Mouse (Mus musculus) kidney, adult 2 months (tissue): ENCODE data around the gene Fhdc1. TPM values are rescaled to one million over a fixed set of nuclear protein-coding genes. Genes with fewer than 3 reads are reported as not detected.

Experiments
- DNase-seq: peaks from one replicate; pipeline ENCODE4 v3.0.0; 2021
- H3K27ac ChIP-seq: fragments of 200-500 bp; 2 replicates; pipeline ENCODE4 v1.5.1; 2012; ENCODE audit warnings: low read depth, low read length, control low read depth, inconsistent platforms; ENCODE audit not compliant: insufficient read depth
- H3K27me3 ChIP-seq: fragments of 200-500 bp; replicated peaks from 2 replicates; pipeline ENCODE4 v1.6.1; 2012; ENCODE audit warnings: mild to moderate bottlenecking, moderate library complexity, low read length, inconsistent platforms; ENCODE audit not compliant: control insufficient read depth, insufficient read depth
- H3K36me3 ChIP-seq: fragments of 200-500 bp; 2 replicates; pipeline ENCODE4 v1.6.1; 2012; ENCODE audit warnings: mild to moderate bottlenecking, moderate library complexity, low read length, inconsistent platforms; ENCODE audit not compliant: control insufficient read depth, insufficient read depth
- H3K4me1 ChIP-seq: fragments of 200-500 bp; 2 replicates; pipeline ENCODE4 v1.6.1; 2011; ENCODE audit warnings: low read length; ENCODE audit not compliant: control insufficient read depth, insufficient read depth
- H3K4me3 ChIP-seq: fragments of 200-500 bp; 2 replicates; pipeline ENCODE4 v1.5.1; 2011; ENCODE audit warnings: mild to moderate bottlenecking, low read depth, low read length, control low read depth; ENCODE audit not compliant: insufficient read depth
- CTCF ChIP-seq: fragments of 200-500 bp; conservative IDR thresholded peaks from 2 replicates; pipeline ENCODE4 v1.5.1; 2011; ENCODE audit warnings: low read depth, mild to moderate bottlenecking, control low read depth, low read length, moderate library complexity, mixed read lengths; ENCODE audit not compliant: insufficient read depth, insufficient read length
- POLR2A ChIP-seq: fragments of 200-500 bp; IDR thresholded peaks from one replicate; pipeline ENCODE4 v1.6.1; 2011; ENCODE audit warnings: low read depth, low read length, control low read depth
- WGBS: fragments of 180-500 bp; shearing (Covaris S2); methylation state at CpG from one replicate; pipeline ENCODE4 v1.1.7; 2018; 5-methylcytosine and 5-hydroxymethylcytosine counted together
- polyA plus RNA-seq: library from polyadenylated mRNA; depleted of rRNA; stranded (reverse); fragments of >200 nt; gene quantifications from 2 replicates; pipeline ENCODE4 v1.2.3, GENCODE M21; 2012

Gene Fhdc1
- polyA plus RNA-seq, 1 experiment = 0.80 TPM

GRCm38 (mm10) chr3:84484891-84485290 is 4.7 kb upstream of the Fhdc1 start:
- Histone ChIP-seq H3K4me1 (peaks cover 6% of the 10 kb centered on the region; the same call in 1 of the 2 replicates), H3K4me3 (no peak overlapping the region), H3K27me3 (no peaks in the 10 kb centered on the region), H3K36me3 (no peaks in the 10 kb centered on the region), H3K27ac (no peak overlapping the region)
- no peak for TF ChIP-seq POLR2A
- TF ChIP-seq CTCF = no peak
- no peak for DNase-seq
- WGBS = 73% methylated on average over 3 of the region's 3 CpGs

GRCm38 (mm10) chr3:84484333-84484732 is 4.1 kb upstream of the Fhdc1 start:
- Histone ChIP-seq H3K4me3 (no peak overlapping the region), H3K4me1 (peaks cover 6% of the 10 kb centered on the region; the same call in 1 of the 2 replicates), H3K27ac (no peak overlapping the region), H3K27me3 (no peaks in the 10 kb centered on the region), H3K36me3 (no peaks in the 10 kb centered on the region)
- 64% methylated on average over 4 of the region's 4 CpGs for WGBS
- no peak for DNase-seq
- TF ChIP-seq CTCF (no peak), POLR2A (no peak)

- no peaks in the 10 kb centered on the region for H3K36me3 ChIP-seq
- no peak overlapping the region for H3K4me3 ChIP-seq
- H3K4me1 ChIP-seq = 0 out of 2 replicates have a peak, but pooled peaks cover 3% of the 10 kb centered on the region
- DNase-seq = no peak
- no peaks in the 10 kb centered on the region for H3K27me3 ChIP-seq
- H3K27ac ChIP-seq = no peak overlapping the region
- 69% methylated on average over 6 of the region's 6 CpGs for WGBS
- no peak for TF ChIP-seq POLR2A
- no peak for TF ChIP-seq CTCF
Observed at GRCm38 (mm10) chr3:84482121-84482520, 1.9 kb upstream of the Fhdc1 start.

GRCm38 (mm10) chr3:84481104-84481503 is 875 bp upstream of the Fhdc1 start:
- H3K27me3 ChIP-seq = no peaks in the 10 kb centered on the region
- 0 out of 2 replicates have a peak, but pooled peaks cover 3% of the 10 kb centered on the region for H3K4me1 ChIP-seq
- no peak overlapping the region for H3K27ac ChIP-seq
- peak; percentile 58 for DNase-seq
- WGBS = 13% methylated on average over 11 of the region's 11 CpGs
- TF ChIP-seq POLR2A (no peak), CTCF (peak; percentile 37; the same call in 1 of the 2 replicates)
- no peak overlapping the region for H3K4me3 ChIP-seq
- H3K36me3 ChIP-seq = no peaks in the 10 kb centered on the region

GRCm38 (mm10) chr3:84479293-84480005 is 780 bp downstream of the Fhdc1 start:
- no peak for TF ChIP-seq CTCF
- TF ChIP-seq POLR2A = no peak
- no peaks in the 10 kb centered on the region for H3K27me3 ChIP-seq
- peak; percentile 59 for DNase-seq
- H3K27ac ChIP-seq = no peak overlapping the region
- WGBS = 2% methylated on average over 61 of the region's 61 CpGs
- H3K36me3 ChIP-seq = no peaks in the 10 kb centered on the region
- H3K4me3 ChIP-seq = peak overlapping the region; percentile 61
- 0 out of 2 replicates have a peak, but pooled peaks cover 3% of the 10 kb centered on the region for H3K4me1 ChIP-seq

- H3K4me3 ChIP-seq = peak overlapping the region; percentile 61; the same call in 1 of the 2 replicates
- no peaks in the 10 kb centered on the region for H3K27me3 ChIP-seq
- no peaks in the 10 kb centered on the region for H3K36me3 ChIP-seq
- 0 out of 2 replicates have a peak, but pooled peaks cover 3% of the 10 kb centered on the region for H3K4me1 ChIP-seq
- H3K27ac ChIP-seq = no peak overlapping the region
- WGBS = 52% methylated on average over 12 of the region's 12 CpGs
- no peak for TF ChIP-seq POLR2A
- TF ChIP-seq CTCF = no peak
- DNase-seq = no peak
Observed at GRCm38 (mm10) chr3:84478896-84479292, 1.3 kb downstream of the Fhdc1 start.

GRCm38 (mm10) chr3:84478195-84478594 is 2.0 kb downstream of the Fhdc1 start:
- 0 out of 2 replicates have a peak, but pooled peaks cover 3% of the 10 kb centered on the region for H3K4me1 ChIP-seq
- DNase-seq = no peak
- H3K36me3 ChIP-seq = no peaks in the 10 kb centered on the region
- no peaks in the 10 kb centered on the region for H3K27me3 ChIP-seq
- WGBS = 71% methylated on average over 7 of the region's 7 CpGs
- H3K4me3 ChIP-seq = no peak overlapping the region
- H3K27ac ChIP-seq = no peak overlapping the region
- TF ChIP-seq CTCF (no peak), POLR2A (no peak)
